Mouse (Mus musculus) cerebellum, adult 18-20 months (tissue): ENCODE measurements at regions not wholly inside any gene's neighbourhood (a gene's known extent, or its start where the extent isn't known, plus 50 kb on each side); places are given as distances from the start of the nearest gene placed in this dataset.
"Not testable (repeated sequence)": the region's sequence is repeated elsewhere in the genome, so short reads cannot be mapped to it uniquely, and the experiment has no call there.

Experiments
- DNase-seq, 2 experiments: peaks; one replicate each; pipeline ENCODE4 v3.0.0; 2021

DNA sequence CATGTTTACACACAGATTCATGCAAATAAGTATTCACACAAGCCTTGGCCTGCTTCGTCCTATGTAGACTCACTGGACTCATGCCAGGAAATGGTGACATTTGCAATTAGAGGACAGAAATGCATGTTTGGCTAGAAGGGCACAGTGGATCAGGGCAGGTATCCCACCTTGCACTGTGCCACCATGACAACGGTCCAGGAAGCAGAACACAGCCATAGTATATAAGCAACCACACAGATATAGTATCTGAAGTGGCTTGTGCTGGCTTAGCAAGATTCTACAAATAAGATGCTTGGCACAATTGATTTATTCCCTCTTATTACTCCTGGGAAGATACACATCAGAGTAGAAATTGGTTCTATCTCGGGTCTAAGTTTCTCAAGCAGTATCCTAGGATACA lies 218.0 kb downstream of the Unc5cl start:
- DNase-seq: no peak

DNA sequence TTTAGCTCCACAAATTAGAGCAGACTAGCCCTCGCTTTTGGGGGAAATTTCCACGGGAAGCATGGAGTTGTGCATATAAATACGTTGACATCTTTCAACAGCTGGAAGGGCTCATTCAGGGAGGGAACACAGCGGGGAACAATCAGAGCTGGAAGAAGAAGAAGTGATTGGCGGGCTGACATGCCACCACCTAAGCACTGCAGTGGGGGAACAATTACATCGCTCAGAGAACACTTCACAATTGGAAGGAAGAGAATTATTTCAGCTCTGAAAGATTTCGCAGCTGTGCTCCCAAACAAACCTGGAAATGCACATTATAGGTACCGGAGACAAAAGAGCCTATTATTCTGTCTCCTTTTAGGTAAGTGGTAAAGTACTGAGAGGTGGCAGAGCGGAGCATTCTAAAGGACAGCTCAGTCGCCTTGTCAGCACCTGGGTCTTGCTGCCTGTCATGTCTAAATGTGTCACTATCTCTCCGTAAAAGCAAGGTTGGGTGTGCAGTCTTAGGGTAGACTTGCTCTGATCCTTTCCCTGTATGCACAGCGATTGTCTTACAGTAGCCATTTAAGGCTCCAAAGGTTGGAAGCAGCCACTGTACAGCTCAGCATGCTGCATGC lies 223.6 kb downstream of the Unc5cl start:
- no peak for DNase-seq

DNA sequence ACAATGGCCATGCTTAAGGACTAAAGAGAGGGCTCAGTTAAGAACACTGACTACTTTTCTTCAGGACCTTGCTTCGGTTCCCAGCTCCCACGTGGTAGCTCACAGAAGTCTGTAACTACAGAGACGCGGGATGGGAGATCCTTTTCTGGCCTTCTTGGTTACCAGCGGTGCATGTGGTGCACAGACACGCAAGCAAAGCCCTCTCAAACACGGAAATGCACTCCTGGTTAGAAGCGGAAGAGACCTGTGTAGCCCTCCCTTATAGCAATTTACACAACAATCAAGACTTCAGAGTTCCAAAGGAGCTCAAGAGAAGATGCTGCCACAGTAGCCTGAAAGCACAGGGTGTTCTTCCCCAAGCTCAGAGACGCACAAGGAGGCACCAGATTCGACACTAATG lies 225.6 kb downstream of the Unc5cl start:
- DNase-seq: no peak

DNA sequence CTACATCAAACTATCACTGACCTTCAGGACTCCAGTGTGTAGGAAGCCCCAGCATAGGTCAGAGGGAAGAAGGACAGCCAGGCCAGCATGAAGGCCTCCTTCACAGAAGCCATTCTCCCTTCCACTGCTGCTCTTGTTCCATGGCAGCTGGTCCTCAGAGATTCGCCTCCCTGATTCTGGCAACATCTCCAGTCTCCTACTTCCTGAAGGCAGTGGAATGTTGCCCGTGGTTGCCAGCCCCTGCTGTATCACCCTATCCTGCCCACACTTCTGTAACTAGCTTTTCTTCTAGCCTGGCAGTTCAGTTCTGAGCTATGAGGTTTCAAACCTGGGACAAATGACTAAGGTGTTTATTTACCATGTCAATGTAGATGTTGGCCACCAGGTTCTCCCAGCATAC lies 234.2 kb downstream of the Unc5cl start:
- DNase-seq: no peak

DNA sequence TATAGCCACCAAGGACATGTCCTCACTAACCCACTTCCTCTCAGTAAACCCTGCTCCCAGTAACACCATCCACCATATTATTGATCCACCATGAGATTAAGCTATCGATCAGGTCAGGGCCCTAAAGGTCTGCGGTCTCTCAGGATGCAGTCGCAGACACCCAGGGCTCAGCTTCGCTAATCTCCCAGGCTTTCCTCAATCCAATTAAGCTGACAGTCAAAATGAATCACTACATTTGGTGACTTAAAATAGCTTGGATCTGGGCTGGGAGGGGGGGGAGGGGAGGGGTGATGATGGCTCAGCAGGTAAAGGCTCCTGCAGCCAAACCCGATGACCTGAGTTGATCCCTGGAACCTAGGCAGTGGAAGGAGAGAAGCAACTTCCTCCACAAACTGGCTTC lies 233.7 kb upstream of the Lrfn2 start:
- no peak for DNase-seq

DNA sequence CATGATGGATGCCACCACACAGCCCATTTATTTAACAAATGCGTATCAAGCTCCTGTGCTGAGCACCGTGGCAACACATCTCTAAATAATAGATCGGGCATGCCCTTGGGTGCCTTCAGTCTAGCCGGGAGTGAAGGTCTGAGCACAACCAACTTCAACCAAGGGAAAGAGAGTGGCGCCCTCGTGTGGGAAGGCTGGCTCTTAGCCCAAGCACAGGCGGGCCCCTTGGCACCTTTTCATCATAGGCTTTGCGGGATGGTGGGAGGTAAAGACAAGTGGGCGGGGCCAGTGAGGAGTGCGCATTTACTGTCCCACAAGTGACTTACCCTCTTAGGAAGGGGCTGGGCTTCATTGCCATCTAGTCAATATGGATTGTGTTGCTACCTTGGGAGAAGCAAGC lies 231.6 kb upstream of the Lrfn2 start:
- no peak for DNase-seq

DNA sequence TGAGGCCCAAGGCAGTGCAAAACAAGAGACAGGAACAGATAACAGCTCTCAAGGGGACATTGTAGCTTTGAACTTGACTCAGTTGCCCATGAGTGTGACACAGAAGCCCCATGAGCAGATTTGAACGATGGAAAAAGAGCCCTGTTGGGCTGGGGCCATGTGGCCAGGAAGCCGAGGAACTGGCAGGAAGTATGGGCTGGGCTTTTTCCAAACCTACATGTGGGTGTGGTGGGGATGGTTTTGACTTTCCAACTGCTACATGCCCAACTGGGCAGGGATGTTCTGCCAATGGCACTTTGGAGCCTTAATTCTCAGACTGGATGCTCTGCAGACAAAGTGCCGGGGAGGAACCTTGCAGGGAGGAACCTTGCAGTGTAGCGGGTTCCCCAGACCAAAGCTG lies 211.7 kb upstream of the Lrfn2 start:
- no peak for DNase-seq

DNA sequence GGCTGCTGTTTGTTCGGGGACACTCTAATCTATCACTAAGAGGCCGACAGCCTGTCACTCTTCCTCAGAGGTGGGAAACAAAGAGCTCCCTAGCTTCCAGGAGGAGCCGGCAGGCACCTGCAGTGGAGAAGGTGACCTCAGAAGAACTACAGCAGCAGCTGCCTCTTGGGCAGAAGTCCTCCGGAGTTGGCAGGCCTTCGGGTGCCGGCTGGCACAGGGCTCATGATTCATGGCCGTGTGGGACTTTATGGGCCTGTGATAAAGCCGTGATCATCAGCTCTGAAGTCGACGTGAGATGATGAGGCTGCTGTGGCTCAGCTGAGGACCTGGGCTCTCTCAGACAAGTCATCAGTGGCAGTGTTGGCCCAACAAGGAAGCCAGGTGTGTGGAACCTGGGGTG lies 208.9 kb upstream of the Lrfn2 start:
- DNase-seq: no peak

DNA sequence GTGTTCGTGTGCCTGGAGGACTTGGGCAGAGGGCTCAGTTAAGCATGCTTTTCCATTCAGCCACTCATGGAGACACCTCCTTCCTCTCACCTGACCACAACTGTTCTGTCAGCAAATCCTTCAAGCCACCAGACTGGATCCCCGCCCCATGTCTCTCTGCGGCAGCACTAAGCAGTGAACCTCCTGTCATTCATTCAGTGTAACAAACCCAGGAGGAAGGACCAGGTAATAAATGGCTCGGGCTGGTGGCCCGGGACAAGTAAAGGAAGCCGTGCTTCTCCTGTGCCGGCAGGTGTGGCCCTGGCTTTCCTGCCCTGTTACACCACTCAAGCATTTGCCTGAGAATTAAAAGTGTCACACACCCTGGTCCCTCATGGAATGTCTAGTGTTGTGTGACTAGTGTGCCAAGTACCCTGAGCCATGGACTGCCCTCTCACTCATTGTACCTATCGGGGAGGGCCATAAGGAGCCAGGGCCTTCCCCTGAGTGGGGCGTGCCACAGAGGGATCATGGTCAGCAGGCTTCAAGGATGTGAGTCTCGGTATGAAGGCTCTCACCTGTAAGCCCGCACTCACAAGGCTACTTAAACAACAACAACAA lies 207.6 kb upstream of the Lrfn2 start:
- no peak for DNase-seq

DNA sequence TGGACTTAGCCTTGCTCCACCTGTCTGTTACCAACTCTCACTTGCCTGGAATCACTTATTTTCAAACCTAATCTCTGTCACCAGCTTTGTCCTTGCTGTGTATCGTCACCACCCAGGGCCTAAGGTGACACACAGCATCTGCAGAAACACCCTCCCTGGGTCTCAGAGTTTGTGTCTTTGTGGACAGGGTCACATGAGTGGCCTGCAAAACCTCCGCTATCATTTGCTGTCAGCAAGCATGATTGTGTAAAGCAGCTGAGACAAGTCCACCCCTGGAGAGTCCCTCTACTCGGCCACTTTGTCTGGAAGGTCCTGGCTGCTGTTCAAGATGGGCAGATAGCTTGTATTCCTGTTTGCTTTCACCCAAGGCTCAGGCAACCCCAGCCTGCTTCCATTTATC lies 205.7 kb upstream of the Lrfn2 start:
- DNase-seq: no peak

DNA sequence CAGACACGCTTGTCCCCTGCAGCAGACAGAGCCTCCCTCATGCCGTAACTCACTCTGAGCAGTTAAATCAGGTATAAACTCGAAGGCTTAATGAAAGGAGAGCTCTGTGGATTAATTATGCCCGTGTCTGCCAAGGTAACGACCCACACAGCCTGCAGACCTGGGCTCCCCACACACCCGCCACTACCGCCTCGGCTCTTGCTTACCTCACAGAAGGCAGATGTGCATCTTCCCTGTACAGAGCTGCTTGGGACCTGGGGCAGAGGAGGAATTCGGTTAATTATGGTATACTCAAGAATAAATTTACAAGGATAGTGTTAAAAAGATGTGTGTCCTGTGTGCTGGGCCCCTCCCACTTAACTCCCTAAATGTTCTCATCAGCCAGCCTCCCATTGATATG lies 198.4 kb upstream of the Lrfn2 start:
- DNase-seq: no peak

DNA sequence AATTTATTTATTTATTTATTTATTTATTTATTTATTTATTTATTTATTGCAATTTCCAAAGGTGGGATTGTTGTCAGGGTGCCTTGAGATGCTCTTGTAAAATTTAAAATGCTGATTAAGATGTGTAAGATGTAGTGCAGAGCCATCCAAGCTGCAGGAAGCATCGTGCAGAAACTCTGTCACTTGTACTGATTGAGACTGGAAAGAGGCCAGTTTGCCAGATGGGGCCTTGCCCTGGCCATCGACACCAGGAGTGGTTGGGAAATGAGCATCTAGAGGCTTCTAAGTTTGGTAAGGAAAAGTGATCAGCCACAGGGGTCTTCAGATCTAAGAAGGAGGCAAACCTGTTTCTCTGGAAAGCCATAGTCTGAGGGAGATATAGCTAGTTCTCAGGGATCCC lies 195.0 kb upstream of the Lrfn2 start:
- DNase-seq: not testable (repeated sequence)

DNA sequence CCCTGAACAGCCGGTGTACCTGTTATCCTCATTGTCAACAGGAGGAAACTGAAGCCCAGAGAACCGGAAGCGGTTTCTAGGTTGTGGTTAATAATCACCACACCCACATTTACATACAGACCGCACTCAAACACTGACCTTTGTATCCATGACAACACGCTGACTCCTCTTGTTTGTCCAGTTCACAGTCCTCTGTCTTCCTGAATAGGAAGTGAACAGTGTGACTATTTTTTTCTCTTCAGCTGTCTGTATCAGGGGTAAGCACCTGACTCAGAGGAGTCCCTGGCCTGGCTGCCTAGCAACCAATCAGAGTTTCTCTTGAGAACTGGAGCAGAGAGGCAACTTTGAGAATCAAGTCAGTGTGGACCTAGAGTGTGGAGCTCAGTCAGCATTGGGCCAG lies 193.5 kb upstream of the Lrfn2 start:
- no peak for DNase-seq

DNA sequence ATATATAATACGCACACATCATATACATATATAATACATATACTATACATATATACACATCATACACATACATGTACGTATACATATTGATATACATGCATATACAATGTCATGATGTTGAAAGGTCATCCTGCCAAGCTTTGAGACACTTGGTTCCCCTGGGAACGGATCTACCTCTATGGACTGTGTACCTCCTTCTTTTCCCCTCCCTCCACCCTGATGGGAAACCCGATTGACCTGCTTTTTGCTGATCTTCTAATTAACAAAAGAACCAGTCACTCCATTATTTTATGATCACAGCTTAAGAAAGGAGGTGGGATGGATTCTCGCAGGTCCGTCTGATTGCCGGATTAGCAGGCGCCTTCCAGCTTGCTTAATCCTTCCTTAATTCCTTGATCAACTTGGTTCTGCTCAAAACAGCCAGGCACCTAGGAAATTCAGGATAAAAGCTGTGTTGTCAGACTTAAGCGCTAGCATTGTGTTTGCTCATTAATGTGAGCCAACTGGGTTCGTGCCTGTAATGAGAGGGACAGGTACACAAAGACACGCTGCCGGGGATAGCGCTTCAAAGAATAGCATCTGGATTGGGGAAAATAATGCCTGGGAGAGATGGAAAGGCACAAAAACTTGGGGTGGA lies 189.3 kb upstream of the Lrfn2 start:
- no peak for DNase-seq

DNA sequence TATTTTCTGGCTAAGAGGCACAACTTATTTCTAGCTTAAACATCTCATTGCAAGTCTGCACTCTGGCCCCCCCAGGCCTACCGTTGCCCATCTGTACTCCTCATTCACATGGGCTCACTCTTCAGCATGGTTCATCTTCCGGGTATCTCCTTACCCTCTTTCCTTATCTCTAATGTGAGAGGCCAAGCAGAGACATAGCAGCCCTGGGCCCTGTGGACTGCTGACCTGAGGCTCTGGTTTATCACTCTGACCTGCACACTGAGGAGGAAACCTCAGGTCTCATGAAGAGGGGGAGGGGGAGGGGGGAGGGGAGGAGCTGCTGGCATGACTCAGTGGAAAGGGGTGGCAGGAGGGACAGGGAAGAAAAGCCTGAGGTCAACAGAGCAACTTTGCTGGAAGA lies 162.1 kb upstream of the Lrfn2 start:
- no peak for DNase-seq

DNA sequence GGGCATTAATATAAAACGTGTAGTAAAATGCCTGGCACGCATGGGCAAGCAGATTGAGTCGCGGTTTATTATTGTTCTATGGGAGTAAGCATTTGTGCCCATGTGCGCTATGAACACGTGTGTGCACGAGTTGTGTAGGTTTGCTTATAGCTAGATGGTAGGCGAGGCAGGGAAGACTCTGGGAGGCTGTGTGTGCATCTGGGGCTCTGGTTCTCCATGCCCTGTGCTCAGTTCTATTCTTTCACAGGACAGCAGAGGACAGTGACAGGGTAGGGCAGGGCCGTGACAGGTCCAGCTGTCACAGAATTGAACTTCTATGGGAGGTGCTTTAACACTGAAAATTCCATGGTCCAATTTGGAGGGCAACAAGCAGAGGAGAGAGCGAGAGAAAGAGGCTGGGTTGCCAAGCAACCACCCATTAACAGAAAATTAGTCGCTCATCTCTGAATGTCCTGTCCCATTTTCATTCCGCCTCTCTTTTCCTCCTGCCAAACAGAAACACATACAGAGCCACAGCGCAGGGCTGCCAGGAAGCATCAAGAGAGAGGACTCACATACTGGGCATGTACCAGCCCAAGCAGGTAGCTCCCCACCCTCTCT lies 160.4 kb upstream of the Lrfn2 start:
- no peak for DNase-seq

DNA sequence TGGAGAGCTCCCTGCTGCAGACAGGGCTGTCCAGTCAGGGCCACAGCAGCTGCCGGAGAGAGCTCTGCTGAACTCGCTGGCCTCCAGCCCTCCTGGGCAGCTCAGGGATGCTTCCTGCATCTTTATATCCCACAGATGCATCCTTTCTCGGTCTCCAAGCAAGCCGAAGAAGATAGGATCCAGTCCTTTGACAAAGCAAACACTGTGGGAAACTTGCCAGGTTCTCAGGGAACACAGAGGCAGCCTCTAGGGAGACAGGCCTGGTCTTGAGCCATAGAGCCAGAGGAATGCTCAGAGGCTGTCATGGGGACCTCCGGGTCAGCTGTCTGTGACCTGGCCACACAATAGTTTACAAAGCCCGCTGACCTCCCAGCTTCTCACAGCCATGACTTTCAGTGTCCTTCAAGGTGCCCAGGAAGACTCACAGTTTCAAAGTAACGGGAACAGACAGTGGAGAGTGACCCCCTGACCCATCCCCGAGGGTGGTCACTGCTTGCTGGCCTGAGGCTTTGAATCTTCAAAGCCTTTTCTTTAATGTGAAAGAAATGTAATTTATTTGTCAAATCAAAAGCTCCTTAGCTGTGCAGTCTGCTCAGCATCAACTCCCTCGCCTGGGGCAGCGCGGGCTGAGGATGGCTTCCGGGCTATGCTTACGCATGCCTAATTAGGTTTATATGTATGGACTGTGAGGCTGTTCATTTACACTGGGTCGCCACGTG lies 157.8 kb upstream of the Lrfn2 start:
- DNase-seq: peak in 1 of 2 experiments; percentile 3

DNA sequence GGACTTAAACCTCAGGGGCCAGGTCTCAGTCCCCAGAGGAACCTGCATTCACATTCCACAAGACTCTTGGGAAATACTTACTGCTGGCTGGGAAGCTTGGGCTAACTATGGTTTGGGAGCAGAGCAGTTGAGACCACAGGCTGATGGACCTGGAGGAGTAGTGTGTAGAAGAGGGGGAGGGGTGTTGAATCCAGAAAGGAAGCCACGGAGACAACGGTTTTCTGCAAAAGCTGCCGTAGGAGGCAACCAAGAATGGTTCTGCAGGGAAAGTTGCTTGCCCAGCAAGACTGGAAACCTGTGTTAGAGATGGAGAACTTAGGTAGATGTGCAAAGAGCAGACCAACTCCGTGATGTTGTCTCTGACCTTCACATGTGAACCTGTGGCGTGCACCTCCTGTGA lies 156.7 kb upstream of the Lrfn2 start:
- DNase-seq: no peak

DNA sequence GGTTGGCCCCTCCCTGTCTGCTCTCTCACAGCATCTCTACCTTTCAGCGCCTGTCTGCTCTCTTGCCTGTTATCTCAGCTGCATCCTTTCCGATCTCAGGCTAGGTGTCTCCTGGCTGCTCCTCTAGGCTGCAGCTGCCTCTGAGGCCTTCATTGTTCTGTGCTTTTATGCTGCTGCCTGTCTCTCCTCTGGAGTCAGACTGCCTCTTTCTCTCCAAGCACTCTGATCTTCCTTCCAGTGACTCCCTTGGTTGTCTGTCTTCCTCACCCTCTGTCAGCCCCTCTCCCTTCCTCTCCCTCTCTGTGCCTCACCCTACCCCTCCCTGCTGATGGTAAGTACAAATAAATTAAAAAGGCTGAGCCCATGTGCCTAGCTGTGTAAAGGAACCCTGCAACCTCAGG lies 155.7 kb upstream of the Lrfn2 start:
- DNase-seq: no peak

DNA sequence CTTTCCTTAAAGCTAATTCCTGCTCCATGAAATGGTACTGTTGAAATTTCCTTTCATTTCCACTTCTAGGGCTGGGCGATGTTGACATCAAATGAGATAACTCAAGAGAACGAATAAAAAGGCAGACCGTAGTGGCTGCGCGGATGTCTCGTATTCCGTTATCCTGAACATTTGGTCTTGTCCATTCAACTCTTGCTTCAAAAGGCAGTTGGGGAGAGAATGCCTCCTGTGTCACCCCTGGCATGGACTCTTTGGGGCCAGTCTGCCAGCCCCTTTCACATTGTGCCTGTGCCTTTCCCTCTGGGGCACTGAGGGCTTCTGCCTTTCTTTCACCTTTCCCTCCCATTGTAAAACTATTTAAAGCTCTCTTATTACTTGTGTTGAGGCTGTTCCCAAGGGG lies 152.0 kb upstream of the Lrfn2 start:
- DNase-seq: no peak

DNA sequence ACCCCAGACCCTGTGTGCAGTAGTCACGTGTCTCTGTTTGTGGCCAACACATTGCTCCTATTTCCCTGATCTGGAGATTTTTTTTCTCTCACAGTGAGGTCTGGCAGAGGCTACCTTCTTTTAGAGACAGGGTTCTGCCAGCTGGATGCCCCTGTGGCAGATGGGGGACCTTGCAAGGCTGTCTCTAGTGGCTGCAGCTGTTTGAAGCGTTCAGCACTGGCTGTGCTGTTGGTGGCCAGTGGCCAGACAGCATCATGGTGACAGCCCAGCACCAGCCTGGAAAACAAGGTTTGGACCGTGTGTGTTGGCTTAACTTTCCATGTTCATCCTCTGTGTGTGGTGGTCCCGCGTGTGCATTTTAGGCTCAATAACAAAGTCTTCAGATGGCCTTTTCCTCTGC lies 147.8 kb upstream of the Lrfn2 start:
- no peak for DNase-seq

DNA sequence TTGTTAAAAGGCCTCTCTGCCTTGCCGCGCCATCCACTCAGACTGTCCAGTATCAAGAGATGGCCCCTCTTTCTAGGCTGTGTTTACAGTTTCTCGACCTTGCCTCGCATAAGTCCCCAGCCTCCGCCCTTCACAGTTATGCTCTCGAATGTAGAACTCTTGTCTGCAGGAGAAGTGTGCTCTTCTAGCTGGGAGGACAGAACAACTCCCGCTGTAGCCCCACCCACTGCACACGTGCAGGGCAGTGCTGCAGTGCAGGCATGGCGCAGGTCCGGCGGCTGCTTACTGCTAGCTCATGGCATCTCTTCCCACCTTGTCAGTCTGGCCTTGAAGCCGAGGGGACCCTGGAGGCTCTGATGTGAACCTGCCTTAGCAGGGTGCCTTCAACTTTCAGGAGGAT lies 145.7 kb upstream of the Lrfn2 start:
- DNase-seq: no peak

DNA sequence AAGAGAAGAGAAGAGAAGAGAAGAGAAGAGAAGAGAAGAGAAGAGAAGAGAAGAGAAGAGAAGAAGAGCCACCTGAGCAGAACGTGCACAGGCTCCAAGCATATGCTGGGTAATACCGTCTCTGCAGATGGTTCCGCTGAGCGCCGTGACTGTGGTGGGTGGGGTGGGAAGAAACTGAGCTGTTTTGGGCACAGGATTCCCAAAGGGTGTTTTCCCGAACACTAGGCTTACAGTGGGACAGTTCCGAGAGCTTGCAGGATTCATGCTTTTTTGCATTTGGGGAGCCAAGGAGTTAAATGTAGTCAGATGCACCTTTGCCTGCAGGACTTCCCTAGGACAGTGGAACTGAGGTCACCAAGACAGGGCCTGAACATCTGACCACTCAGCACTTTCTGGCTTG lies 142.3 kb upstream of the Lrfn2 start:
- DNase-seq: no peak

DNA sequence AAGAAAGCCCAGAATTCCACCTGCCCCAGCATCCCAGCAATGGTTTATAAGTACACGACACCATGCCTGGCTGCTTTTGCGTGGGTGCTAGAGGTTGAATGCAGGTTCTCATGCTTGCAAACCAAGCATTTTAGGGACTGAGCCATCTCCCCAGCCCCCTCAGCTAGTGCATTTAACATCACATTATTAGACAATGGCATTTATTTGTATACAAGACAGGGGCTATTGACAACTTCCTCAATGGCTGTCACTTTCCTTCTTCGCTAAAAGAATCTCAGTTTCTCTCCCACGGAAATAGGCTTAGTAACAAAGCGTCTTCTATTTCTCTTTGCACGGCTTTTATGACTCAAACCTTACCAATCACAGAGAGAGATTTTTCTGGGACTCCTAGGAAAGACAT lies 141.7 kb upstream of the Lrfn2 start:
- no peak for DNase-seq
